Mouse (Mus musculus) embryonic facial prominence, embryonic 14.5 days (tissue): ENCODE measurements around the gene Atp6v1g1. TPM values are rescaled to one million over a fixed set of nuclear protein-coding genes. Genes with fewer than 3 reads are reported as not detected.

Experiments used
- ATAC-seq: fragments of 200-750 bp; cut with Nextera tagmentation; 2 replicates; pipeline ENCODE4 v1.8.0; 2017; ENCODE audit warnings: low read depth, moderate number of reproducible peaks, moderate TSS enrichment
- DNase-seq: peaks from one replicate; pipeline ENCODE4 v3.0.0-alpha.2; 2015; ENCODE audit warnings: low spot score
- H3K27ac ChIP-seq: fragments of 300-500 bp; sonication (generic); replicated peaks from 2 replicates; pipeline ENCODE4 v1.5.1; 2014; ENCODE audit warnings: low read depth, mild to moderate bottlenecking, low read length, moderate library complexity
- H3K27me3 ChIP-seq: fragments of 300-500 bp; sonication (generic); replicated peaks from 2 replicates; pipeline ENCODE4 v1.6.1; 2014; ENCODE audit warnings: low read length; ENCODE audit not compliant: control insufficient read depth, insufficient read depth
- H3K36me3 ChIP-seq: fragments of 300-500 bp; sonication (generic); 2 replicates; pipeline ENCODE4 v1.6.1; 2014; ENCODE audit warnings: low read length, mixed read lengths; ENCODE audit not compliant: control insufficient read depth, insufficient read depth
- H3K4me1 ChIP-seq: fragments of 300-500 bp; sonication (generic); 2 replicates; pipeline ENCODE4 v1.6.1; 2014; ENCODE audit warnings: antibody characterized with exemption, low read length; ENCODE audit not compliant: control insufficient read depth, insufficient read depth
- H3K4me2 ChIP-seq: fragments of 300-500 bp; sonication (generic); 2 replicates; pipeline ENCODE4 v1.6.1; 2014; ENCODE audit warnings: low read depth, mild to moderate bottlenecking, low read length, moderate library complexity, mixed read lengths
- H3K4me3 ChIP-seq: fragments of 300-500 bp; sonication (generic); 2 replicates; pipeline ENCODE4 v1.5.1; 2014; ENCODE audit warnings: low read depth, mild to moderate bottlenecking, low read length
- H3K9ac ChIP-seq: fragments of 300-500 bp; sonication (generic); 2 replicates; pipeline ENCODE4 v1.6.1; 2014; ENCODE audit warnings: low read depth, mild to moderate bottlenecking, low read length, moderate library complexity, mixed read lengths
- H3K9me3 ChIP-seq: fragments of 300-500 bp; sonication (generic); 2 replicates; pipeline ENCODE4 v1.6.1; 2016; ENCODE audit warnings: low read length; ENCODE audit not compliant: control insufficient read depth
- WGBS: fragments of 180-500 bp; shearing (Covaris S2); extraction: QIAGEN DNeasy Blood & Tissue Kit; methylation state at CpG from one replicate; pipeline ENCODE4 v1.1.7; 2014; 5-methylcytosine and 5-hydroxymethylcytosine counted together
- polyA plus RNA-seq: library from polyadenylated mRNA; unstranded; fragments of >200 nt; fragmentation: Nextera tagmentation; extraction: Ambion mirVana; gene quantifications from 2 replicates; pipeline ENCODE4 v1.2.1, GENCODE M21; 2014

Atp6v1g1 gene
- polyA plus RNA-seq, result 271 and 275 TPM in 2 replicates

- Histone ChIP-seq H3K9ac (peak within 1 kb of the TSS; percentile 94), H3K4me2 (peak within 1 kb of the TSS; percentile 84), H3K4me3 (peak within 1 kb of the TSS; percentile 89), H3K27ac (peak within 1 kb of the TSS; percentile 78), H3K9me3 (no peaks in the 10 kb centered on the region), H3K4me1 (peaks cover 25% of the 10 kb centered on the region), H3K36me3 (peaks cover 16% of the 10 kb centered on the region), H3K27me3 (no peaks in the 10 kb centered on the region)
- WGBS, result 3% methylated on average over 5 of the region's 57 CpGs
- DNase-seq (peak; percentile 97), ATAC-seq (peak; percentile 93)
These were observed at the start of gene Atp6v1g1 for GRCm38 (mm10) chr4:63544494-63545230. TSS of gene Atp6v1g1 (plus strand) at chr4:63544772.

- Histone ChIP-seq H3K9me3 (no peaks in the 10 kb centered on the region), H3K4me1 (no peaks in the 10 kb centered on the region; the same call in 1 of the 2 replicates), H3K36me3 (no peaks in the 10 kb centered on the region), H3K27ac (no peak overlapping the region), H3K9ac (peak overlapping the region; percentile 77), H3K4me3 (peak overlapping the region; percentile 74), H3K27me3 (peaks cover 13% of the 10 kb centered on the region), H3K4me2 (peak overlapping the region; percentile 90)
- ATAC-seq (peak; percentile 69), DNase-seq (peak; percentile 79)
- under 1% methylated on average over 28 of the region's 107 CpGs for WGBS
These were observed 49.3 kb upstream of the Atp6v1g1 start for GRCm38 (mm10) chr4:63494967-63495914.

- 0% methylated on average over 17 of the region's 34 CpGs for WGBS
- H3K9me3 ChIP-seq, result no peaks in the 10 kb centered on the region
- H3K36me3 ChIP-seq, result no peaks in the 10 kb centered on the region
- no peak within 1 kb of the TSS for H3K27ac ChIP-seq
- H3K9ac ChIP-seq, result peak within 1 kb of the TSS; percentile 77
- peak within 1 kb of the TSS; percentile 90 for H3K4me2 ChIP-seq
- peaks cover 16% of the 10 kb centered on the region for H3K27me3 ChIP-seq
- DNase-seq (peak; percentile 89), ATAC-seq (peak; percentile 87)
- H3K4me1 ChIP-seq, result no peaks in the 10 kb centered on the region; the same call in 1 of the 2 replicates
- H3K4me3 ChIP-seq, result peak within 1 kb of the TSS; percentile 74
These were observed 48.7 kb upstream of the Atp6v1g1 start, which contains the start of gene Whrn for GRCm38 (mm10) chr4:63495915-63496278. TSS of gene Whrn (minus strand) at chr4:63495991.

- Histone ChIP-seq H3K4me1 (no peaks in the 10 kb centered on the region; the same call in 1 of the 2 replicates), H3K4me3 (peak overlapping the region; percentile 74), H3K9me3 (no peaks in the 10 kb centered on the region), H3K9ac (peak overlapping the region; percentile 77), H3K27me3 (peaks cover 18% of the 10 kb centered on the region), H3K27ac (no peak overlapping the region), H3K36me3 (no peaks in the 10 kb centered on the region), H3K4me2 (peak overlapping the region; percentile 90)
- 16% methylated on average over 5 of the region's 6 CpGs for WGBS
- no peak for ATAC-seq
- DNase-seq, result no peak
These were observed 48.3 kb upstream of the Atp6v1g1 start for GRCm38 (mm10) chr4:63496312-63496711.

- DNase-seq (peak; percentile 22), ATAC-seq (no peak)
- no peaks in the 10 kb centered on the region for H3K9me3 ChIP-seq
- peaks cover 18% of the 10 kb centered on the region for H3K27me3 ChIP-seq
- H3K4me2 ChIP-seq, result no peak overlapping the region
- H3K9ac ChIP-seq, result no peak overlapping the region
- WGBS, result 20% methylated on average over 3 of the region's 3 CpGs
- no peak overlapping the region for H3K27ac ChIP-seq
- no peak overlapping the region for H3K4me3 ChIP-seq
- H3K36me3 ChIP-seq, result no peaks in the 10 kb centered on the region
- H3K4me1 ChIP-seq, result no peaks in the 10 kb centered on the region; the same call in 1 of the 2 replicates
These were observed 46.2 kb upstream of the Atp6v1g1 start for GRCm38 (mm10) chr4:63498346-63498745.

GRCm38 (mm10) chr4:63501050-63501449 lies 43.5 kb upstream of the Atp6v1g1 start:
- WGBS, result 63% methylated on average over 5 of the region's 5 CpGs
- Histone ChIP-seq H3K27ac (no peak overlapping the region), H3K4me2 (no peak overlapping the region), H3K36me3 (no peaks in the 10 kb centered on the region), H3K9ac (no peak overlapping the region), H3K4me3 (no peak overlapping the region), H3K27me3 (peaks cover 5% of the 10 kb centered on the region; the same call in 1 of the 2 replicates), H3K4me1 (no peaks in the 10 kb centered on the region), H3K9me3 (no peaks in the 10 kb centered on the region)
- ATAC-seq (no peak), DNase-seq (no peak)

- Histone ChIP-seq H3K36me3 (no peaks in the 10 kb centered on the region), H3K4me2 (no peak overlapping the region), H3K9me3 (no peaks in the 10 kb centered on the region), H3K9ac (no peak overlapping the region), H3K4me3 (no peak overlapping the region), H3K4me1 (no peaks in the 10 kb centered on the region), H3K27me3 (peaks cover 5% of the 10 kb centered on the region; the same call in 1 of the 2 replicates), H3K27ac (no peak overlapping the region)
- 71% methylated on average over 5 of the region's 5 CpGs for WGBS
- DNase-seq, result no peak
- no peak for ATAC-seq
These were observed 40.6 kb upstream of the Atp6v1g1 start for GRCm38 (mm10) chr4:63503949-63504348.

GRCm38 (mm10) chr4:63507478-63507877 lies 37.1 kb upstream of the Atp6v1g1 start:
- WGBS, result 77% methylated on average over 5 of the region's 5 CpGs

More at GRCm38 (mm10) chr4:63507478-63507877, 37.1 kb upstream of the Atp6v1g1 start:
- Histone ChIP-seq H3K4me3 (no peak overlapping the region), H3K27me3 (no peaks in the 10 kb centered on the region), H3K4me1 (no peaks in the 10 kb centered on the region), H3K27ac (no peak overlapping the region), H3K4me2 (no peak overlapping the region), H3K36me3 (no peaks in the 10 kb centered on the region), H3K9ac (no peak overlapping the region), H3K9me3 (no peaks in the 10 kb centered on the region)
- DNase-seq (no peak), ATAC-seq (no peak)
